Mouse (Mus musculus): ENCODE measurements around the gene Olfr206. TPM values are rescaled to one million over a fixed set of nuclear protein-coding genes. Genes with fewer than 3 reads are reported as not detected.

The Olfr206 gene
- polyA plus RNA-seq (2012; rRNA removed), result not detected in 2 replicates

DNA sequence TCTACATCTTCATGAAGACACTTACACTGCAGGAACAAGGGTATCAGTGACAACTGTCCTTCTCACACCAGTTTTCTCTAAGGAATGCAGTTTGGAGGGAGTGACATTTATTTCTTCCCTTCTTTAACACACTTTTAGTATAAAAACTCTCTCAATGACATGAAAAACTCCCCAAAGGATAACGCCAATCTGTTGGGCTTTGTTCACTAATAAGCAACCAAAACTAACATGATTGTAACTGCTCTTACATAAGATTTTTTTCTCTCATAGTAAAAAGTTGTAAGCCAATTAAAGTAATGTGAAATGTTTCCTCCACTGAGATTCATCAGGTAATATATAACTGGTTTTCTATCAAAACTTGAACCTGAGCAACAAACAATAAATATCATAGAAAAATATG lies at the start of gene Olfr206:
Gene Olfr206 (minus strand): TSS at position 101 of the 400 bp plus-strand sequence.

GRCm38 (mm10) chr16:59363893-59364292 lies 14.8 kb upstream of the Olfr206 start, which contains the start of gene Olfr209:
TSS of gene Olfr209 (minus strand) at chr16:59363993.

DNA sequence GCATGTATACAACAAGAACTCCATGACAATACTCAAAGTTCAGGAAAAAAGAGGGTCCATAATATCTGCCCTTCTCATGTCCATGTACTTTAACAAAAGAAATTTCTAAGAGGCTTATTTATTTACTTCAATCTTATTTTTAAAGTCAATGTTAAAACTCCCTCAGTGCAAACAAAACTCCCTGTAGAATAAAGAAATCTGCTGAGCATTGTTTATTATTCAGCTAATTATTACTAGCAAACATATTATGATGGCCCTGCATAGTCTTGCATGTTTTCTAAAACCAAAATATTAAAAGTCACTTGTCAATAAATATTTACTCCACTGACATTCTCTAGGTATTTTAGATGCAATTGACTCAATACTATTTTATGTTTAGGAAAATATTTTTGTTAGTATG lies 18.0 kb downstream of the Olfr206 start, which contains the start of gene Olfr205:
Gene Olfr205 (minus strand): TSS at position 101 of the 400 bp plus-strand sequence.

GRCm38 (mm10) chr16:59318148-59318547 lies 30.9 kb downstream of the Olfr206 start, which contains the start of gene Olfr204:
TSS of gene Olfr204 (minus strand) at chr16:59318248.

GRCm38 (mm10) chr16:59298581-59298980 lies 50.5 kb downstream of the Olfr206 start, which contains the start of gene Olfr203:
TSS of gene Olfr203 (plus strand) at chr16:59298881.

Other genes starting within 250 kb of the Olfr206 start
- gene Olfr193, start 237.4 kb downstream of the Olfr206 start, polyA plus RNA-seq (2012; rRNA removed), result not detected in 2 replicates
- gene Olfr194, start 228.2 kb downstream of the Olfr206 start, polyA plus RNA-seq (2012; rRNA removed), result not detected in 2 replicates
- not detected in 2 replicates for gene Olfr195, start 202.2 kb downstream of the Olfr206 start, polyA plus RNA-seq (2012; rRNA removed)
- not detected in 2 replicates for gene Olfr196, start 178.8 kb downstream of the Olfr206 start, polyA plus RNA-seq (2012; rRNA removed)
- gene Olfr198, start 145.7 kb downstream of the Olfr206 start, polyA plus RNA-seq (2012; rRNA removed), result not detected in 2 replicates
- not detected in 2 replicates for gene Olfr199, start 129.5 kb downstream of the Olfr206 start, polyA plus RNA-seq (2012; rRNA removed)
- gene Olfr201, start 76.6 kb downstream of the Olfr206 start, polyA plus RNA-seq (2012; rRNA removed), result not detected in 2 replicates
- not detected in 2 replicates for gene Olfr202, start 62.5 kb downstream of the Olfr206 start, polyA plus RNA-seq (2012; rRNA removed)
- gene Olfr203, start 50.4 kb downstream of the Olfr206 start, polyA plus RNA-seq (2012; rRNA removed), result not detected in 2 replicates
- not detected in 2 replicates for gene Olfr204, start 31.0 kb downstream of the Olfr206 start, polyA plus RNA-seq (2012; rRNA removed)
- gene Olfr205, start 18.1 kb downstream of the Olfr206 start, polyA plus RNA-seq (2012; rRNA removed), result not detected in 2 replicates
- not detected in 2 replicates for gene Olfr209, start 14.7 kb upstream of the Olfr206 start, polyA plus RNA-seq (2012; rRNA removed)
- not detected in 2 replicates for gene Gabrr3, start 58.1 kb upstream of the Olfr206 start, polyA plus RNA-seq (2012; rRNA removed)
- gene Riox2, start 122.5 kb upstream of the Olfr206 start, polyA plus RNA-seq (2012; rRNA removed), result 1.3 and 1.5 TPM in 2 replicates